Mouse (Mus musculus) spleen, postnatal 0 days (tissue): ENCODE results near the gene Gp2. TPM values are rescaled to one million over a fixed set of nuclear protein-coding genes. Genes with fewer than 3 reads are reported as not detected.

ENCODE experiments used
- polyA plus RNA-seq: library from polyadenylated mRNA; unstranded; fragments of >200 nt; fragmentation: Nextera tagmentation; extraction: Ambion mirVana; gene quantifications from 2 replicates; pipeline ENCODE4 v1.2.1, GENCODE M21; 2015

The Gp2 gene
- polyA plus RNA-seq = 0.85 and 1.5 TPM in 2 replicates

DNA sequence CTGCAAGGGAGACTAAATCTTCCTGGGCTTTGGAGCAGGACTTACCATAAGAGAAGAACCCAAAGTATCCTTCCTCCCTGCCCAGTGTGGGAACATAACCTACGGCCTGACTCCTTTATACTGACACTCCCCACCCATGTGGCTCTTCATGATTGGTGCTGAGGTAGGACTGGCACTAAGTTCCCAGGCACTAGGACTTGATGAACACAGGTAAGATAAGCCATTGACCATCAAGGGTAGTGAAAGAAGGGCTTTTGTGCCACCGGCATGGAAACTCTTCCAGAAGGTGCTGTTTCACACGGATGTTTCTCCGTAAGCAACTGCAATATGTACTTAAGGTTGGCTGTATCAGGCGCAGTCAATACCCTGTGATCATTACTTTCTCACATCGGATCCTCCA is at the start of gene Gp2:
Gp2 (minus strand) TSS at position 101 of the 400 bp plus-strand sequence.

DNA sequence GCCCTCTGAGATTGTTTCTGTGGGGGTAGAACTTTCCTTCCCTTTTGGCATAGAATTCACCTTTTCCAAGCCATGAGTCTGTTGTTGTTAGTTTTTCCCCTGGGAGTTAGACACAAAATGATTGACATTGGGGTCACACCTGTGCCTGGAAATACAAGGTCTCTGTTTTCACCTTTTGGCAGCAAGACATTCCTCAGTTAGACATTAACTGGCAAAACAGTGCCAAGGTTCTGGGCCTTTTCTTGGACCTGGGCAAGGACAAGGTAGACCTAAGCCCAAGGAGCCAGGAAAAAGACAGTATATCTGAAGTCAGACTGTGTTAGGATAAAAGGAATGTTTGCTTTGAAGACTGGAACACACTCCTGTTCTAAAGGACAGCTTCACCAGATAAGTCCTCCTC is 20.2 kb upstream of the Gp2 start, which contains the start of gene Umod:
Umod (minus strand) TSS at position 27 of the 400 bp plus-strand sequence.

Other genes with a start within 250 kb of the Gp2 start
- not detected in 2 replicates for gene Umod, start 20.0 kb upstream of the Gp2 start, polyA plus RNA-seq
- gene Acsm5, start 60.2 kb upstream of the Gp2 start, polyA plus RNA-seq = not detected in 2 replicates
- gene Pdilt, start 64.2 kb upstream of the Gp2 start, polyA plus RNA-seq = not detected in 2 replicates
- gene Acsm2, start 95.1 kb upstream of the Gp2 start, polyA plus RNA-seq = not detected in 2 replicates
- not detected in 2 replicates for gene Acsm1, start 147.7 kb upstream of the Gp2 start, polyA plus RNA-seq
- gene Acsm4, start 230.7 kb upstream of the Gp2 start, polyA plus RNA-seq = not detected in 2 replicates